Mouse (Mus musculus): ENCODE results near the gene Snx10.
A peak's percentile ranks its signal among the peaks of the same experiment; 100 is the strongest.

Gene Snx10

DNA sequence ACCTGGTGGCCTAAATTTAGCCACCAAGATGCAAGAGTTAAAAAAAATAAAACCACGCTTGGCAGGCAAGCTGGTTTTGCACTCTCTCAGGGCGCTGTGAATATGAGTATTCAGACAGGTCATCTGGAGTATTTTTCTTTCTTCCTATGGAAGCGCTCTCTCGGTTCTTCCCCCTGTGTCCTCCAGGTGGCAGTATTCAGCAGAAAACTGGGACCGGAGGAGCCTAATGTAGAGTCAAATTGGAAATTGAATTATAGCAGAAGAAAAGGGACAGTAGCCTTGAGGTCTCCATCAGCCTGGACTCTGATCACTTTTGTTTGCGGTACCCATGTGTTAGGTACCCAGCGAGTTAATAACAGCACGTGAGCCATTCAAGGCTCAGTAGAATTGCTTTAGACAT is 62.3 kb downstream of the Snx10 start:
- DNase-seq (ENCODE audit: low spot score) = peak; percentile 85

DNA sequence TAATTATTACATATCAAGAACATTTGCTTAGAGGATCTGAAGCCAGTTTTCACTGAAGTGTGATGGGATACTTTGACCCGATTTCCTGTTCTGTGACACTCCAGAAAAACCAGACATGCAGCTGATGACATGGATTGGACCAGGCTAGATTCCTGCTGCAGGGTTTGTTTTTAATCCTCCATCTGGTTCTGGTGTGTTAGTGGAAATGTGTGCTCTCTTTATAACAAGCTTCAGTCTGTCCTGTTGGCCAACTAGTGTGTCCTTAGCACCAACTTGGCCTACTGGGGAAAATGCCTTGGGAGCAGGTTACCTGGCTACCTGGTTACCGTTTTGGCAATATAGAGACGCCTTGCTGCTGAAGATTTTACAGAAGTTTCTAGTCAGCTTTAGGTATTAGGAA is 63.6 kb downstream of the Snx10 start:
- no peak for DNase-seq (ENCODE audit: low spot score)

DNA sequence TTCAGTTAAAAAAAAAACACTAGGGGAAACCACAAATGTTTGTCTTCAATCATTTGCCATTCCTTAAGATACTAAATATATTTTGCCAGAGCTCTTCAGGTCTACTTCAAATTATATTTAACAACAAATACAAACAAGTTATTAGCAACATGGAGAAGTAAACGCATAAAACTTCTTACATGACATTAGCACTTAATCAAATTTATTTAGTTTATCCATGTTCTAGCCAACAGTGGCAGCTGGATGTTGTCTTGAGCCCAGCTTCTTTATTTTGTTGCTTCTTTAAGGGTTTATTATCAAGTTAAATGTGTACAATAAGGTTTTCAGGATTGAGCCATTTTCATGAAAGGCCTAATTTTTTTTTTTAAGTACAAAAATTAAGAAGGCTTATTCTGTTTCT is 67.6 kb downstream of the Snx10 start:
- no peak for DNase-seq (ENCODE audit: low spot score)

DNA sequence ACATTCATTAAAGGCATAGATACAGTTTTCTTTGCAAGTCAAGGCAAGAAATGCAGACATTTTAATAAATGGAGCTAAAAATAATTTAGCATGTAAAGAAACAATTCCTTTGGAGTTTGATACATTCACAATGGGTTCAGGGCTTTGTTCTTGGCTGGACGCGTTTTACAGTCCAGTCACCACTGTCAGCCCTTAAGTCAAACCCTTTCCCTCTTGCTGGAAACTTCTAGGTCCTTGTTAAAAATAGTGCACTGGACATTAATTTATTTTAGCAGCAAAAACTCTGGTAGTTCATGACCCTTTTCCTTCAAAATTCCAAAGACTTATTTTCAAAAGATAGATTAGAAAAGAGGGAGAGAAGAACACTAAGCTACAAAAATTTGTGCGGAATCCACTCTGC is 68.1 kb downstream of the Snx10 start:
- peak; percentile 56 for DNase-seq (ENCODE audit: low spot score)

DNA sequence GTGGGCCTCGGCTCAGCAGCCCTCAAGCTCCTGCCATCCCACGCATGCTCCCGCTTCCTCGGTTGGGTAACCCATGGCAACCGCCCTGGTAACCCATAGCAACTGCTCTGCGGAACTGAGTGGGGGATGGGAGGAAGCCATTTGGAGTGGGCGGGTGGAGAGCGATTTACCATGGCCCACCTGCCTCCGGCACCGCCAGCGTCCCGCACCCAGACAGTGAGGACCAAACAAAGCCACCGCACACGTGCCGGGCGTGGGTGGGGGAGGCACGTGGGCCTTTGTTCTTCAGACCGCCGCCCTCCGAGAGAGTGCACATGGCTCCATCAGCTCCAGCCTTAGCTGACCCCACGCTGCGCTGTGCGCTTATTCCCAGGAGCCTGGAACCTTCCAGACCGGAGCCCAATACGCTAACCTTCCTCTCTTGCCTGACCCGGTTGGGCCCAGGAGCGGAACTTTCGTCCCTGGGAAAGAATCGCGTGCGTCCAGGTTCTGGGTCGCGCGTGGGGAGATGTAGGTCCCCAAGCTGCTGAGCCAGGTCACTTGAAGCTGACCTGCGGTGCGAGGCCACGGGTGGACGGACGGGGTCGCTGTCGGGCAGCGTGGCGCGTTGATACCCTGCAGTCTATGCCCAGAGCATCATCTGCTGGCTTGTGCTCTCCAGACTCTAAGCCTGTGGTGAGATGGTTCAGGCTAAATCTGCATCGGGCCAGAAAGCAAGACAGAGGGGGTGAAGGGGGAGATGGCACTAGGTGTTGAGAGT is 68.8 kb downstream of the Snx10 start:
- DNase-seq (ENCODE audit: low spot score) = peak; percentile 93

DNA sequence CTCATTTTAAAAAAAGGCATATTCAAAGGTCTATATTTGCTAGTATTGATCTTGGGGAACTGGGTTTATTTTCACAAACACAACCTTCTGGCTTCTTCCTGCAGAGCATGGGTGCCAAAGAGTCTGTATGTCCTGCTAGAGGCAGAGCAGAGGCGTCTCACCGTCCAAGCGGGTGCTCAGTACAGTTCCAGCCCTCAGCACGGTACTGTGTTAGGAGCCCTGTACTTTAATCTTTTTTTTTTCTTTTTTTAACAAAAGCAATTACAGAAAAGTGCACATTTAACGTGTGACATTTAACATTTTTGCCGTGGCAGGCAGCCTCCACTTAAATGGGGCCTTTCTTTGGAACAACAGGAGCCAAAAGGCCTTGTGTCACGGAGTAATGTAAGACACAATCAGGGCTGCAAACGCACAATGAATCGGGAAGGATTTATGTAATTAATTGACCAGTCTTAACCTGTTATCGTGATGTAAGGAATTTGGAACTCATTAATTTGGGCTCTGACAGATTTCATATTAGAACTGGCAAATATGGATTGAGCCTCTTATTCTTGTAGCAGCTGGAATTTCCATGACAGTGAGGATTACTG is 69.8 kb downstream of the Snx10 start:
- DNase-seq (ENCODE audit: low spot score) = peak; percentile 64

- no peak for DNase-seq (ENCODE audit: low spot score)
Observed at GRCm38 (mm10) chr6:51594516-51594915, 70.8 kb downstream of the Snx10 start.

GRCm38 (mm10) chr6:51598058-51598457 is 74.4 kb downstream of the Snx10 start:
- no peak for DNase-seq (ENCODE audit: low spot score)

DNA sequence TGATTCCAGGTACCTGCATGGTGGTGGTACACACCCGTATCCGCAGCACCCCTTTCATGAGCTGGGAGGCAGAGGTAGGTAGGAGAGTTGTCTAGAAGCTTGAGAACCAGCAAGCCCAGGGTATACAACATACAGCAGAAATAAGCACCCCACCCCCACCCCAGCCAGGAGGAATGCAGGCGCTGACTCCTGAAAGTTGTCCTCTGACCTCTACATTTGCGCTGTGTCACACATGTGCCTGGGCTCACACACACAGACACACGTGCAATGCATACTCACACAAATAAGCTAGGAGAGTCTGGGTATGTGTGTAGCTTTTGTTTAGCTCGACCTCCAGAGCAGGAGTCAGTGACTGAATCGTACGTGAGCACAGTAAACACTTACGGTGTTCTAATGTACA is 76.7 kb downstream of the Snx10 start:
- no peak for DNase-seq (ENCODE audit: low spot score)

DNA sequence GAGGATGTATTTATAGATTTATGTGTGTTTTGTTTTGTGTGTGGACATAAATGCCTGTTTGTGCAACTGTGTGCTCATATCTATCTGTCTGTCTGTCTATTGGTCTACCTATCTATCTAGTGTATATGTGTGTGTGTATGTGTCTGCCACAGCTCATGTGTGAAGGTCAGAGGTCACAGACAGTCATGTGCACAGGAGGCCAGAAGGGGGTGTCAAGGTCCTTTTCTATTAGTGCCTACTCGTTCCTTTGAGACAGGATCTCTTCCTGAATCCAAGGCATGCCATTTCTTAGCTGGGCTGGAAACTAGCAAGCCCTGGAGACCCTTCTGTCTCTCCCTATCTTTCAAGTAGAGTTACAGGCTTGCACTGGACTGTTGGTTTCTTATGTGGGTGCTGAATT is 78.6 kb downstream of the Snx10 start:
- no peak for DNase-seq (ENCODE audit: low spot score)

DNA sequence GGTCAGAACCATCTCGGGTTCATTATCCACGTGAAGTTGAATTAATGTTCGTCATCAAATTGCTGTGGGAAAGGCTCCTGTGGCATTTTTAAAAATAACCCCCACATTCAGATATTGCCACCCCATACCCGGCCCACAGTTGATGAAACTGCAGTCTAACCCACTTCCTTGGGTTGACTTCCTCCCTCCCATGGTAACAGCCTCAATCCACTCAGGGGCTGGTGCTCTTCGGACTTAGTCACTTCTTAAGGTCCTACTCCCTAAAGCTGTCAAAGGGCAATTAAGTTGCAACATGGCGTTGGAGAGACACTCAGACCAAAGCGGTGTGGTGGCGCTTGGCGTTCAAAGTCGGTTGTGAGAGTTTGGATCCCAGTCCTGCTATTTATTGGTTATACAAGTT is 80.0 kb downstream of the Snx10 start:
- DNase-seq (ENCODE audit: low spot score) = no peak

GRCm38 (mm10) chr6:51606245-51606644 is 82.5 kb downstream of the Snx10 start:
- DNase-seq (ENCODE audit: low spot score) = no peak

GRCm38 (mm10) chr6:51606803-51607202 is 83.1 kb downstream of the Snx10 start:
- peak; percentile 52 for DNase-seq (ENCODE audit: low spot score)

DNA sequence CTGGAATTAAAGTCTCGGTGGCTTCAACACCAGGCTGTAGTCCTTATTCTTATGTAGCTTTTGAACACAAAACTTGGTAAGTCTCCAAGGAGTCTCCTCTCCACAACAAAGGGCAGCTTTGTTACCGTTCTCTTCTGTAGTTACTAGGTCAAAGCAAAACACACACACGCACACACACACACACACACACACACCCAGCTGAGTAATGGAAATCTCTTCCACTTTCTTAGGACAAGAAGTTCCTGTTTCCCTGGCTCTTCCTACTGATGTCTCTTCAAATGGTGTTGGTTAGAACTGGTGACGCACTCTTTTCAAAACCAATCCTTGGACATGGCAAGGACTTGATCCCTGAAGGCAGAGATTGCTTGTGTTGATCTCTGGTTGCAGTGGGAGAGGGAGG is 87.9 kb downstream of the Snx10 start:
- DNase-seq (ENCODE audit: low spot score) = no peak

GRCm38 (mm10) chr6:51612371-51613051 is 88.8 kb downstream of the Snx10 start:
- DNase-seq (ENCODE audit: low spot score) = peak; percentile 73

DNA sequence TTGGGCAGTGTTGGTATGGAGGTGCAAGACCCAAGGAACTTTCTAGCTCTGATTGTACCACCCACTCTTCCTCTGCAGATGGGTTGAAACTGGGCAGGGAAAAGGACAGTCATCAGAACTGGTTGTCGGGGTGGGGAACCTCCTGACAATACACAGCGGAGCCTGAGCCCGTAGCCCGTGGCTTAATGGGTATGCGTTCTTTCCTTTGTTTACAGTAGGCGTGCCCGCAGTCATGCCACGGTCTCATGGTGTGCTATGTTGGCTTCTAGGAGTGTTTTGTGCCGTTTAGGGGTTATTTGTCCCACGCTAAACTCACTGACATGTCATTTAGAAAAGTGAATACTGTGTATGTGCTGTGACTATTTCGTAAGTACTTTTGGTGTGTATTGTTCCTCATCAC is 90.0 kb downstream of the Snx10 start:
- no peak for DNase-seq (ENCODE audit: low spot score)

DNA sequence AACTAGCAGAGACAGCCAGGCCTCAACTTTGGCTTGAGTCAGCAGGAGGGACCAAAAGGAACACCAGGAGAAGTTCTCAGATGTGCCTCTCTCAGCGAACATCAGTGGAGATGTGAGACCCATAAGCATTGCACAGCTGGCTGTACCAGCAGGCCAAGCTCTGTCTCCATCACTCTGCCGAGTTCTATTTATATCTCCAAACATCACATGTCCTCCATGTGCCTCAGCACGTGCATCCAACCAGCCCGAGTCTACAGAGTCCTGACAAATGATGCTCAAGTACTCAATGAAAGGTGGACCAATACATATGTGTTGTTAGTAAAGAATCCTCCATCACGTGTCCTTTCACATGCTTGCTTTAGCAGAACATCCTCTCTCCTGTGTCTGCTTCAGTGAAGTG is 103.1 kb downstream of the Snx10 start:
- no peak for DNase-seq (ENCODE audit: low spot score)

DNA sequence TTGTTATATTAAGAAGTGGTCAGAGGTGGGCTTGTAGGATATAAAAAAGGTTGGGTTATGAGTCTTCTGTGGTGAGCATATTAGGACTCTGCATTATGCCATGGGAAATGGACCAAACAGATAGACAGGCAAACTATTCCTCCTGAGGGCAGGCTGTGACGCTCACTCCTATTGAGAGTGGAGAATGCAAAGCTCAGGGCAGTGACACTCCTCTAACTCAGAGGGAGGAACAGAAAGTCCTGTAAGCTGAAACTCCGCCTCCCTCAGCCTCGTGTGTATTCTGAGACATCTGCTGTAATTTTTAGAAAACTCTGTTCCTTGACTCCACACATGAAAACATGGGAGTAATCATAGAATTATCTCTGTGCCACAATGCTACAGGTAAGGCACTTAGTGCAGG is 106.0 kb downstream of the Snx10 start:
- no peak for DNase-seq (ENCODE audit: low spot score)

- no peak for DNase-seq (ENCODE audit: low spot score)
Observed at GRCm38 (mm10) chr6:51630184-51630583, 106.5 kb downstream of the Snx10 start.

DNA sequence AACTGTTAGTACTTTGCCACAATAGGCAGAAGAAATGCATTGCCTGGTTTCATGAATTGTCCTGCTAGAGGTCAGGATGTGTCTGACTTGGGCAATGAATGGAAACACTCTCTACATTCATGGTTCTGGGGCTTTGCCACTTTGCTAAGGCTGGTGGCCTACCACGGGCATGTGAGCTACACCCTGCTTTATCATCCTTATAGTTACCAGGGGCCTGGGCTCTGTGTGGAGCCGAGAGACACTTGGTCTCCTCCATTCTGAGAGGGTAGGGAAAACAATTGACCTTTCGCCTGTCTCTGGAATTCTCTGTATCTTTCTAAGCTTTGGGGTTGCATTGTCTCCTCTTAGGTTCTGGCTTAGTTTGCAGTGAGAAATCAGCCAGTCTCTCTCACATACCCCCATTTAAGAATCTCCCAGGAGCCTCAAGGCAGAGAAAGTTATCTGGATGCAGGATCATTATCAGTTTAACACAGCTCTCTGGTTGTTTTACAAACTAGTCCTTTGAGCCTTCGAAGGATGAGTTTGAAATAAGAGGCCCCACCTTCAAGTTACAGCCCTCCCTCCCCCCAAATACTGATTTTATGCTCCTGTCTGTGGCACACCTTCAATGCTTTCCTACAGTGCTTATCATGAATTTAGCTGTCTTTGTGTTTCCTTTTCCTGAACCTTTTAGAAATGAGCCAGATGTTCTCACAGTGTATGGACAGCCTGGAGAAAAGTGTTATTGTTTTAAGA is 109.4 kb downstream of the Snx10 start:
- no peak for DNase-seq (ENCODE audit: low spot score)

GRCm38 (mm10) chr6:51633663-51634362 is 110.1 kb downstream of the Snx10 start:
- no peak for DNase-seq (ENCODE audit: low spot score)

DNA sequence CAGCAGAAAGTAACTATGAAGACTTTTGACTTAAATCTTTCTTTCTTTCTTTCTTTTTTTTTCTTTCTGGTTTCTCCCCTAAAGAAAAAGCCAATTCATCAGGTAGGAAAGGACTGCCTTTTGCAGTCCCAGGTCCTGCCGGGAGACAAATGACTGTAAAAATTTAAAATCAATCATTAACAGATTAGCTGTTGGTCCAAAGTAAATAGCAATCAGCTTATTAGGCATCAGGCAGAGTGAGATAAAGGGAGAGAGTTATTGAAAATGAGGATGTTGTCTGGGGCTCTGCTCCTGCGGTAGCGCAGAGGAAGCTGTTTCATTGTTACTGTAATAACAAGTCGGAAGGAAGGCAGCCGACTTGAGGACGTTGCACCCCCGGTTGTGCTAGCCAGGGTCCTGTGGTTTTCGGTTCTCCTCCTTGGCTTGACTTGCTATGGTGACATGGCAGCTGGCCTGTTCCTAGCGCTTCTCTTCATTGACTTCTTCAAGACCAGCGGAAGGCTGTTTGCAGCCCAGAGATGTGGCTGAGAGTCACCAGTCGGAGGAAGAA is 112.4 kb downstream of the Snx10 start:
- no peak for DNase-seq (ENCODE audit: low spot score)
